Mouse (Mus musculus): ENCODE results near the gene Spaca4. TPM values are rescaled to one million over a fixed set of nuclear protein-coding genes. Genes with fewer than 3 reads are reported as not detected.

The Spaca4 gene
- polyA plus RNA-seq, 1 experiment from 2014 or later: not detected

DNA sequence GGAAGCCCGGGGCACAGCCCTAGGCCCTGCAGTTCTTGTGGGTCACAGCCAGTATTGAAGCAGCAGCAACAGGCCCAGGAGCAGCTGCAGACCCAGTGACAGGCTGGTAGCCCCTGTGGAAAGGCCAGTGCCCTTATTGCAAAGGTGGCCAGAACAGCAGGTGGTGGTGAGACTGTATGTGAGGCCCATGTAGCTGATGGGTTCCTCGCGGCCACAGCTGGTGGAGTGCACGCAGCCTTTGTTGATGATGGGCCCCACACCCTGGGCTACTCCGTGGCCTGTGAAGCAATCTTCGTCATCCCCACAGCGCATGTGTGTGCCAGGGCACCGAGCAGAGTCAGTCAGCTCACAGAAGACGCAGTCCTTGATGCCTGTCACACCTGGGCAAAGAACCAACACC is 462 bp downstream of the Spaca4 start:
- Histone ChIP-seq H3K27ac (no peak overlapping the region), H3K9me3 (no peaks in the 10 kb centered on the region), H3K4me3 (replicated peaks) (no peak overlapping the region), H3K4me2 (replicated peaks) (no peak overlapping the region), H3K27me3 (no peaks in the 10 kb centered on the region), H3K36me3 (peaks cover 86% of the 10 kb centered on the region), H3K4me1 (replicated peaks) (peaks cover 5% of the 10 kb centered on the region; the same call in 1 of the 2 replicates), H3K9ac (replicated peaks) (no peak overlapping the region)
- WGBS: 96% methylated on average over 9 of the region's 9 CpGs
- ATAC-seq: no peak

DNA sequence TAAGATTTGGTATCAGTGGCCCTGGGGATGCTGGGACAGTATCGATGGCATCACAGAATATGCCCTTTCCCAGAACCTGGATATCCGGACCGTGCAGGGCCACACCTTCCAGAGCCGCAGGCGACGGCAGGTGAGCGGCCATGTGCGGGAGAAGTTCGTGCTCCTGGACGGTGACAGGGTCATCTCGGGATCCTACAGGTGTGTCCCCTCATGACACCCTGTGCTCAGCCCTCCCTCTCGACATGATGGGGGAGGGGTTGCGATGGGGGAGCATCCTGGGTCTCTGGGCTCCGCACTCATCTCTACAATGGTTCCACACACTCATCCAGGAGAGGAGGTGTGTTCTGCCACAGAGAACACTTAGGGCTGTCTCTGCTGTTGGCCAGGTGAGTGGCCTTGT is 1.8 kb downstream of the Spaca4 start:
- Histone ChIP-seq H3K9ac (replicated peaks) (no peak overlapping the region), H3K4me2 (replicated peaks) (no peak overlapping the region), H3K4me3 (replicated peaks) (no peak overlapping the region), H3K27ac (no peak overlapping the region), H3K36me3 (peaks cover 90% of the 10 kb centered on the region), H3K4me1 (replicated peaks) (peaks cover 18% of the 10 kb centered on the region), H3K27me3 (no peaks in the 10 kb centered on the region), H3K9me3 (no peaks in the 10 kb centered on the region)
- 96% methylated on average over 14 of the region's 14 CpGs for WGBS
- ATAC-seq: no peak

DNA sequence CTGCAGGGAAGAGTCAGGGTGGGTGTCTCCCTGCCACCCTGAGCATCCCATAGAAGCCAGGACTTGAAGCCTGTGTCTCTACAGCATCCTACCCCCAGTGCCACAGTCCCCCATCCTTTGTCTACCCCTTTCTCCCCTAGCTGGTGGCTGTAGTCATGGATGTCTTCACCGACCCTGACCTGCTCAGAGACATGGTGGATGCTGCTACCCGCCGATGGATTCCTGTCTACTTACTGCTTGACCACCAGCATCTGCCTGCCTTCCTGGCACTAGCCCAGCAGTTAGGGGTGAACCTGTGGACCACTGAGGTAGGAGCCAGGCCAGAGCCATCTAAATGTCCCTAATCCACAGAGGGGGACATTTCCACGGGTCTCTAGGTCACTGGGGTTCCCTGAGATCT is 2.3 kb downstream of the Spaca4 start:
- ATAC-seq: no peak
- H3K4me1 ChIP-seq (replicated peaks): peaks cover 21% of the 10 kb centered on the region
- WGBS: 92% methylated on average over 4 of the region's 4 CpGs
- no peak overlapping the region for H3K4me2 ChIP-seq (replicated peaks)
- H3K4me3 ChIP-seq (replicated peaks): no peak overlapping the region
- H3K9me3 ChIP-seq: no peaks in the 10 kb centered on the region
- H3K27me3 ChIP-seq: no peaks in the 10 kb centered on the region
- no peak overlapping the region for H3K9ac ChIP-seq (replicated peaks)
- H3K27ac ChIP-seq: no peak overlapping the region
- peaks cover 87% of the 10 kb centered on the region for H3K36me3 ChIP-seq

DNA sequence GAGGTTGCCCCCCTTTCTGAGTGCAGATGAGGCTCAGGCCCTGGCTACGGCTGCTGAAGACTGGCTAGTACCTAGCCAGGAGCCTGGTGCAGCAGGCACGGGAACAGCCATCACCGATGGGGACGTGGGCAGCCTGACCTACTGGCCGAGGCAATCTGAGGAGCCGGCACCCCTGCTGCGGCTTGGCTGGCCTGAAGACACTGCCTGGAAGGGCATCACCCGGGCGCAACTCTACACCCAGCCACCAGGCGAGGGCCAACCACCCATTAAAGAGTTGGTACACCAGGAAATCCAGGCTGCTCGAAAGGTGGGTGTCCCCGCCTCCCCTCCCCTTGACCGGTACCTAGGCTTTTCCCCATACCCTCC is 3.3 kb downstream of the Spaca4 start:
- WGBS: 88% methylated on average over 13 of the region's 13 CpGs
- Histone ChIP-seq H3K9ac (replicated peaks) (no peak overlapping the region), H3K27me3 (no peaks in the 10 kb centered on the region), H3K9me3 (no peaks in the 10 kb centered on the region), H3K4me1 (replicated peaks) (peaks cover 21% of the 10 kb centered on the region), H3K36me3 (peaks cover 82% of the 10 kb centered on the region), H3K4me2 (replicated peaks) (no peak overlapping the region), H3K27ac (peak overlapping the region; percentile 28; the same call in 1 of the 2 replicates), H3K4me3 (replicated peaks) (no peak overlapping the region)
- no peak for ATAC-seq

DNA sequence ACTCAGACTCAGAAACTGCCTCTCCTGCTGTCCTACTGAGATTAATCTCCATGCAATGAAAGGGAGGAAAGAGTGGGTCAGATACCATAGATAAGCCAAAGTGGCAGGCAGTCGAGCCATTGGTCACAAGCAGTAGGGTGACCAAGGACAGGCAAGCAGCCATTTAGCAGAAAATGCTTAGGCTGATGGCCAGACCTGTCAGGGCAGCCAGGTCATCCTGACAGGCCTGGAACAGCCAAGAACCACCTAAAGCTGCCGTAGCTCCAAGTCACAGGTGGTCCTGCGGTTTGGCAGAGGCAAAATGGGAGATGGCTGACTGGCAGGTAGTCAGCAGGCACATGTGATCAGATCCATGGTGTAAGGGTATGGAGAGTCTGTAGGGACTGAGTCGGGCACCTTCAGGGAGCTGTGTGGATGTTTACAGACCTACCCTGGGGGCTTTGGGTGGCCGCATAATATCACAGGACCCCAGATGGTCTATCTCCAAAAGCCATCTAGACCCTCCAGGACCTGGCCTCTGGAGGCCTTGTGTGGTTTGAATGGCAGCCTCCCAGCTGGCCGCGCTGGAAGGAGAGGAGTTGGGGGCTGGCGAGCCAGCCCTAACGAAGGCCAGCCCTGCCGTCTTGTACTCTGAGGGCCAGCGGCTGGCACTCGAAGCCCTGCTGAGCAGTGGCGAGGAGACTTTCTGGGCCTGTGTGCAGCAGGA is 3.8 kb downstream of the Spaca4 start:
- ATAC-seq: no peak

DNA sequence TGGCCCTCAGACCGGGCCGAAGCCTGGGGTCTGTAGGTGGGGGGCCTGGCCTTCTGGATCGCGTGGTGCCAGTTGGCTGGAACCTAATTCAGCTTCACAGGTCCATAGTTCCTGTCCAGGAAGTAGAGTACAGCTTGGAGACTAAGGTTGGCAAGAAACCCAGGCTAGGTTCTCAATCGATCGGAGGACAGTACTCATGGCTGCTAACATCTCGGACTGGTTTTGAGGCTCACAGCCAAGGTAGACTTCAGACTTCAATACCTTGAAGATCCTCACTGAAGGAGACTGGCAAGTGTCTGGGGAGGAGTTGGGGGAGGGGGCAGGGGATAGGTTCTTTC is 4.4 kb downstream of the Spaca4 start:
- Histone ChIP-seq H3K9ac (replicated peaks) (peak overlapping the region; percentile 42; the same call in 1 of the 2 replicates), H3K36me3 (peaks cover 71% of the 10 kb centered on the region), H3K4me1 (replicated peaks) (peaks cover 32% of the 10 kb centered on the region), H3K4me2 (replicated peaks) (no peak overlapping the region), H3K27me3 (no peaks in the 10 kb centered on the region), H3K4me3 (replicated peaks) (no peak overlapping the region), H3K9me3 (no peaks in the 10 kb centered on the region), H3K27ac (no peak overlapping the region)
- 82% methylated on average over 7 of the region's 7 CpGs for whole genome bisulfite sequencing
- ATAC-seq: no peak

More for the DNA sequence above, 3.8 kb downstream of the Spaca4 start:
- no peak overlapping the region for H3K4me3 ChIP-seq (replicated peaks)
- peak overlapping the region; percentile 42; the same call in 1 of the 2 replicates for H3K9ac ChIP-seq (replicated peaks)
- H3K9me3 ChIP-seq: no peaks in the 10 kb centered on the region
- H3K4me2 ChIP-seq (replicated peaks): no peak overlapping the region
- peaks cover 77% of the 10 kb centered on the region for H3K36me3 ChIP-seq
- peak overlapping the region; percentile 28; the same call in 1 of the 2 replicates for H3K27ac ChIP-seq
- H3K27me3 ChIP-seq: no peaks in the 10 kb centered on the region
- H3K4me1 ChIP-seq (replicated peaks): peaks cover 26% of the 10 kb centered on the region
- 66% methylated on average over 13 of the region's 13 CpGs for WGBS

DNA sequence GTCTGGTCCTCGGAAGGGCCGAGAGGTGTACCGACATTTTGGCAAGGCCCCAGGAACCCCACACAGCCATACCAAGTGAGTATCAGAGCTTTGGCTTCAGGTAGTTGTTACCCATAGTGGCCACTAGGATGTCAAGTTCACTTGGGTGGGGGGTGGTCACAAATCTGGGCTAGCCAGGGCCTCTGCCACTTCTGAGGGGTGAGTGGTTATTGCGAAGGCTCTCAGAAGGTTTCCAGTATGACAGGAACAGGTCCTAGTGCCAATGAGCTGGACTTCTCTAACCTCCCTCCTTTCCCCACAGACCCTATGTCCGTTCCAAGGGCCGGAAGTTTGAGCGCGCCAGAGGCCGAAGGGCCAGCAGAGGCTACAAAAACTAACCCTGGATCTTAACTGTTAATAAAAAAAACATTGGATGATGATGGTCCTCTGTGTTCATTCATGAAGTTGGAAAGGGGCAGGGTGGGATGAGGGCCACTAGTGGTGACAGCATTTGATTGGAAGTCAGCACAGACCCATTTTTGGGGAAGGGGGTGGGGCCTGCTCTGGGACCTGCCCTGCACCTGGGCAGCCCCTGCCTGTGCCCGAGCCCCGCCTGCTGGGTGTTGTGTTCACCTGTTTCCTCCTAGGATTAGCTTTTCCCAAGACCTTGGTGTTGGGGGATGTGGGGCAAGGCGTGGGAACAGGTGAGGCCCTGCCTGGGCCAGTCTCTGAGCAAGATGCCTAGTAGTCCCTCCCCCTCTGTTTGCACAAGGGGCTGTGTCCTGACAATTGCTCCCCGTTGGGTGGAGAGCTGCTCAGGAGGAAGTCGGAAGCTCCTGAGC is 5.0 kb downstream of the Spaca4 start, which contains the start of gene Fam83e:
Gene Fam83e (plus strand): TSS at position 800 of the 821 bp plus-strand sequence.
- Histone ChIP-seq H3K9me3 (no peaks in the 10 kb centered on the region), H3K9ac (replicated peaks) (peak within 1 kb of the TSS; percentile 91; the same call in 1 of the 2 replicates), H3K4me2 (replicated peaks) (no peak within 1 kb of the TSS), H3K27ac (peak within 1 kb of the TSS; percentile 28; the same call in 1 of the 2 replicates), H3K4me3 (replicated peaks) (no peak within 1 kb of the TSS), H3K4me1 (replicated peaks) (peaks cover 38% of the 10 kb centered on the region), H3K27me3 (no peaks in the 10 kb centered on the region), H3K36me3 (peaks cover 66% of the 10 kb centered on the region)
- 82% methylated on average over 14 of the region's 14 CpGs for WGBS
- ATAC-seq: no peak

DNA sequence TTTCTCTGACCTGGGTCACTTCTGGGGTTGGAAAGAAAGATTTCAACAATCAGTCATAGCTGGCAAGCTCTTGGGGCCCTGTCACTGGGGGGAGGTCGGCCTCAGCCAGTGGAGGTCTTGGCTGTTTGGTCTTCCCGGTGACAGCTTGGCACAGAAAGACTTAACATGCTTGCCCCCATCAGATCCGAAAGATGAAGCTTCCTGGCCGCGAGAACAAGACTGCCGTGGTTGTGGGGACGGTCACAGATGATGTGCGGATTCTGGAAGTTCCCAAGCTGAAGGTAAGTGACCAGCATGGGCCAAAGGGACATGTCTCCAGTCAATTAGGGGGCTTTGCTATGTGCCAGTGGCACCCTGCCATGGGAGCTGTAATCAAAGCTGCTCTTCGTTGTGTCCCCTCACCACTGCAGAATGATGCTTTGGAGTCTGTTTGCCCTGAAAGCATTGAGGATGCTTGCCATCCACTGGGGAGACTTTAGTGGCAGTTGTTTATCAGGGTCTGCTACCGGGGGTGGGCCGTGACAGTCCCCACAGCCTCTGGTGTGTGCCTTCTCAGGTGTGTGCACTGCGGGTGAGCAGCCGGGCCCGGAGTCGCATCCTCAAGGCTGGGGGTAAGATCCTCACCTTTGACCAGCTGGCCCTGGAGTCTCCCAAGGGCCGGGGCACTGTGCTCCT is 5.7 kb downstream of the Spaca4 start:
- Histone ChIP-seq H3K4me1 (replicated peaks) (peaks cover 41% of the 10 kb centered on the region), H3K9ac (replicated peaks) (peak overlapping the region; percentile 91), H3K4me3 (replicated peaks) (no peak overlapping the region), H3K4me2 (replicated peaks) (peak overlapping the region; percentile 81), H3K9me3 (no peaks in the 10 kb centered on the region), H3K27me3 (no peaks in the 10 kb centered on the region), H3K36me3 (peaks cover 58% of the 10 kb centered on the region), H3K27ac (no peak overlapping the region)
- ATAC-seq: no peak
- WGBS: 91% methylated on average over 16 of the region's 16 CpGs

DNA sequence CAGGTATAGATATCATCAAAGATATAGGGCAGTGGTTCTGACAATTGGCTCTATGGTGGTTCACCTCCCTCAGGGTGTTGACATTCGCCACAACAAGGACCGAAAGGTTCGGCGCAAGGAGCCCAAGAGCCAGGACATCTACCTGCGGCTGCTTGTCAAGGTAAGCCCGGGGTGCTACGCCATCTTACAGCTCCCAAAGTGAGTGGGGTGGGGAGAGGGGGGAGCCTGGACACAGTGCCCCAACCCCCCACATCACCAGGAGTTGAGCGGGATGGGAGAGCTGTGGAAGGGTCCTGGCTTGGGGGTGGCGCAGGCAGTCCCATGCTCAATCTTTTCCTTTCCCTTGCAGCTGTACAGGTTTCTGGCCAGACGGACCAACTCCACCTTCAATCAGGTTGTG is 6.4 kb downstream of the Spaca4 start:
- Histone ChIP-seq H3K4me3 (replicated peaks) (peak overlapping the region; percentile 82), H3K9me3 (no peaks in the 10 kb centered on the region), H3K36me3 (peaks cover 51% of the 10 kb centered on the region), H3K4me2 (replicated peaks) (peak overlapping the region; percentile 81), H3K27ac (no peak overlapping the region), H3K27me3 (no peaks in the 10 kb centered on the region), H3K4me1 (replicated peaks) (peaks cover 48% of the 10 kb centered on the region), H3K9ac (replicated peaks) (peak overlapping the region; percentile 91)
- 90% methylated on average over 10 of the region's 10 CpGs for WGBS
- ATAC-seq: no peak

DNA sequence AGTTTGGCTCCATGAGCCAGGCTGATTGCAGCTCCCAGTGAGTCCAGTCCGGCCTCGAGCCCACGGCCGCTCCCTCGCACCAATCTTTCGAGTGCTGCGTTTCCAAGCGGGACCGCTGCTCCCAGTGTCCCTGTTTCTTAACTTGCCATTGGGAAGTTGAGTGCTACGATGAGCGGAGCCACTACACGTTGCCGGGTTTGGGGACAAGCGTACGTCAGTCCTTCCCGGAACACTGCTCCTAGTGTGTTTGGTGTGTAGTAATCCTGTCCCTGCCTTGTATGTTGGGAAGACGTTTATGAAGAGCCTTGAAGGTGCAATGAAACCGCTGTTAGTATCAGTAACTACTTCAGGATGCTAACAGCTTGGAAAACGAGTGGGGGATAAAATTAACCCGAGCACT is 7.3 kb downstream of the Spaca4 start:
- H3K9me3 ChIP-seq: no peaks in the 10 kb centered on the region
- no peak for ATAC-seq
- peak overlapping the region; percentile 82 for H3K4me3 ChIP-seq (replicated peaks)
- H3K9ac ChIP-seq (replicated peaks): peak overlapping the region; percentile 91
- H3K27me3 ChIP-seq: no peaks in the 10 kb centered on the region
- peak overlapping the region; percentile 81 for H3K4me2 ChIP-seq (replicated peaks)
- under 1% methylated on average over 20 of the region's 20 CpGs for whole genome bisulfite sequencing
- peak overlapping the region; percentile 90 for H3K27ac ChIP-seq
- H3K4me1 ChIP-seq (replicated peaks): peaks cover 52% of the 10 kb centered on the region
- peaks cover 45% of the 10 kb centered on the region for H3K36me3 ChIP-seq

DNA sequence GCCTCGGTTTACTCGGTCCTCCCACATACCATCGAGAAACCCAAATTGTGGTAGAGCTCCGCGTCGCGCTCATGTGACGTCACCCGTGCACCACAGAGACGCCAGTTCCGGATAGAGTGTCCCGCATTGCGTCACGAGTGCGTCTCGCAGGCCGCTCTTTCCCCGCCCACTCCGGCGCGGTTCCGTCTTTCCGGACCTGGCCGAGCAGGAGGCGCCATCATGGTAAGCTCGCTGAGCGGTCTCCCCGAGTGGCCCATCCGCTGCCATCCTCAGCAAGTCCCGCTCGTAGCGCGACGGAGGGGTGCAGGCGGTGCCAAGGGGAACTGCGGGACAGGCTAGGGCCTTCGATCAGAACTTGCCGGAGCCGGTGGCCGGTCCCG is 7.7 kb downstream of the Spaca4 start, which contains the start of gene Sphk2:
Gene Sphk2 (minus strand): TSS at position 85 of the 380 bp plus-strand sequence.
- Histone ChIP-seq H3K9ac (replicated peaks) (peak within 1 kb of the TSS; percentile 91), H3K4me1 (replicated peaks) (peaks cover 53% of the 10 kb centered on the region), H3K4me3 (replicated peaks) (peak within 1 kb of the TSS; percentile 82), H3K27me3 (no peaks in the 10 kb centered on the region), H3K36me3 (peaks cover 45% of the 10 kb centered on the region), H3K9me3 (no peaks in the 10 kb centered on the region), H3K27ac (peak within 1 kb of the TSS; percentile 90), H3K4me2 (replicated peaks) (peak within 1 kb of the TSS; percentile 81)
- ATAC-seq: peak; percentile 76
- under 1% methylated on average over 41 of the region's 41 CpGs for WGBS

Data from midbrain, embryonic 13.5 days (tissue).